Comparison of ENCODE assay signal across 13 mouse cellular contexts in the genomic region with DNA sequence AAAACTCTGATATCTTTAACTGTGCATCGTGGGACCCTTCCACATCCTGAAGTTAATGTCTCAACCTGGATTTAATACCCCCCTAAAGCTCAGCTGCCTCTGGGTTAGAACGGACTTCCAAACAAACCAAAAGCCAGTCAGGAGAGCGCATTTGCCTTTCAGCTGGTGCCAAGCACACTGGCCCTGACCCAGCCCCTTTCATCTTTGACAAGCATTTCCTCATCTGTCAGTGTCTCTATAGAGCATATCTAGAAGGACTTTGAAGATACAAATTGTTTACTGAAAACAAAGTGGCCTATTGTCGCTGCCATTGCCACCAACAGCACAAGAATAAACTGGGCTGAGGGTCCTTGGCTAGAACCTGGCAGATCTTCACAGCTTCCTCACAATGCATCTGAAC.
"Had no signal": no experiment of that assay in that cellular context is flagged by ENCODE, and none has a peak within 500 bp of the region (broad histone marks: within the 10 kb centered on the region; RNA-seq: fewer than 3 reads in every experiment).

No protein-coding gene starts in this region.

- H3K4me1 ChIP-seq: liver, embryonic 15.5 days; midbrain, embryonic 13.5 days; neural tube, embryonic 12.5 days; stomach, embryonic 15.5 days had no signal

- H3K27ac ChIP-seq: left cerebral cortex, adult 2 months; liver, embryonic 15.5 days; midbrain, embryonic 13.5 days; neural tube, embryonic 12.5 days; stomach, embryonic 15.5 days had no signal

- H3K27me3 ChIP-seq: liver, embryonic 15.5 days; midbrain, embryonic 13.5 days; neural tube, embryonic 12.5 days; stomach, embryonic 15.5 days had no signal

- H3K36me3 ChIP-seq: limb, embryonic 10.5 days; liver, embryonic 15.5 days; midbrain, embryonic 13.5 days; neural tube, embryonic 12.5 days; stomach, embryonic 15.5 days had no signal

- H3K4me3 ChIP-seq: left cerebral cortex, adult 2 months; limb, embryonic 10.5 days; liver, embryonic 15.5 days; midbrain, embryonic 13.5 days; neural tube, embryonic 12.5 days; stomach, embryonic 15.5 days had no signal

- H3K9me3 ChIP-seq: limb, embryonic 10.5 days; liver, embryonic 15.5 days; midbrain, embryonic 13.5 days; neural tube, embryonic 12.5 days; stomach, embryonic 15.5 days had no signal

- H3K4me2 ChIP-seq: liver, embryonic 11.5 days; liver, embryonic 15.5 days; midbrain, embryonic 13.5 days; neural tube, embryonic 12.5 days; stomach, embryonic 15.5 days had no signal

- H3K9ac ChIP-seq: liver, embryonic 15.5 days; midbrain, embryonic 13.5 days; neural tube, embryonic 12.5 days; stomach, embryonic 15.5 days had no signal

- DNase-seq: kidney, adult 8-10 months; kidney, postnatal 25 days; lung, postnatal 36 days; retina, postnatal 1 day; right cerebral cortex, postnatal 14 days; thymus, postnatal 36 days had no signal

- ATAC-seq: midbrain, embryonic 13.5 days had no signal
